Mouse (Mus musculus) bone marrow, adult 2 months (tissue): ENCODE measurements around the gene Rbm20. TPM values are rescaled to one million over a fixed set of nuclear protein-coding genes. Genes with fewer than 3 reads are reported as not detected.

ENCODE experiments used
- H3K27ac ChIP-seq: fragments of 200-500 bp; 2 replicates; pipeline ENCODE4 v1.5.1; 2012; ENCODE audit warnings: low read depth, mild to moderate bottlenecking, control low read depth, inconsistent platforms, low read length; ENCODE audit not compliant: control insufficient read depth, poor library complexity, insufficient read depth
- H3K4me1 ChIP-seq: fragments of 200-500 bp; 2 replicates; pipeline ENCODE4 v1.6.1; 2011; ENCODE audit warnings: low read length; ENCODE audit not compliant: control insufficient read depth, insufficient read depth
- H3K4me3 ChIP-seq: fragments of 200-500 bp; replicated peaks from 2 replicates; pipeline ENCODE3; 2011; ENCODE audit warnings: mild to moderate bottlenecking, low read depth, low read length, control low read depth; ENCODE audit not compliant: control insufficient read depth
- CTCF ChIP-seq: fragments of 200-500 bp; IDR thresholded peaks from 2 replicates; pipeline ENCODE4 v1.5.1; 2011; ENCODE audit warnings: low read length, control low read depth; ENCODE audit not compliant: control insufficient read depth, insufficient read depth
- POLR2A ChIP-seq: fragments of 200-500 bp; IDR thresholded peaks from 2 replicates; pipeline ENCODE4 v1.6.1; 2011; ENCODE audit warnings: low read depth, mild to moderate bottlenecking, control low read depth, low read length, borderline replicate concordance; ENCODE audit not compliant: control insufficient read depth
- WGBS: fragments of 180-500 bp; shearing (Covaris S2); methylation state at CpG from one replicate; pipeline ENCODE4 v1.1.7; 2018; 5-methylcytosine and 5-hydroxymethylcytosine counted together
- polyA plus RNA-seq: library from polyadenylated mRNA; stranded (reverse); fragments of >200 nt; gene quantifications from 2 replicates; pipeline ENCODE4 v1.2.4, GENCODE M21; 2011; ENCODE audit warnings: low replicate concordance; ENCODE audit not compliant: missing spikeins, insufficient read depth, insufficient read length

The Rbm20 gene
- polyA plus RNA-seq, 1 experiment, result not detected

GRCm38 (mm10) chr19:53836569-53837454, 159.7 kb downstream of the Rbm20 start:
- Histone ChIP-seq H3K4me3 (no peak overlapping the region), H3K27ac (no peak overlapping the region), H3K4me1 (no peaks in the 10 kb centered on the region)
- WGBS, result 78% methylated on average over 6 of the region's 6 CpGs
- TF ChIP-seq POLR2A, result no peak
- no peak for TF ChIP-seq CTCF

- TF ChIP-seq POLR2A (no peak), CTCF (no peak)
- whole genome bisulfite sequencing, result 45% methylated on average over 9 of the region's 9 CpGs
These were observed 161.7 kb downstream of the Rbm20 start for GRCm38 (mm10) chr19:53838850-53839249.

GRCm38 (mm10) chr19:53839837-53840236, 162.7 kb downstream of the Rbm20 start:
- WGBS, result 90% methylated on average over 6 of the region's 6 CpGs
- no peaks in the 10 kb centered on the region for H3K4me1 ChIP-seq
- TF ChIP-seq POLR2A (no peak), CTCF (no peak)
- H3K4me3 ChIP-seq, result no peak overlapping the region
- H3K27ac ChIP-seq, result no peak overlapping the region

More at GRCm38 (mm10) chr19:53838850-53839249, 161.7 kb downstream of the Rbm20 start:
- Histone ChIP-seq H3K4me3 (no peak overlapping the region), H3K4me1 (no peaks in the 10 kb centered on the region), H3K27ac (no peak overlapping the region)

GRCm38 (mm10) chr19:53841915-53842314, 164.8 kb downstream of the Rbm20 start:
- 61% methylated on average over 8 of the region's 8 CpGs for WGBS

DNA sequence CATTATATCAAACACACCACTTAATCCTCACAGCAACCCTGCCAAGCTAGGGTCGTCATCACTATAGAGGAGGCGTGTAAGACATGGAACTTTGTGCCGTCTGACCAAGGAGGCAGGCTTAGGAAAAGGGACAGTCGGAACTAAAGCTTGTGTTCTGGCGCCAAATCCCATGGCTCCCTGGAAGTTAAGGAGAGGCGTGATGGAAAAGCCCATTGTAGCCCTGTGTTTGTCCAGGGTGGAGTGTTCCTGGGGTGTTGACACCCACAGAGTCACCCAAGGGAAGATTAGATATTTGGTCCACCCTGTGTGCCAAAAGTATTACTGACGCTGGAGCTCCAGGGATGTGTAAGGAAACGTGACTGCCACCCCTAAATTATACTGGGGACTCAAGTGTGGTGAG, 166.9 kb downstream of the Rbm20 start:
- Histone ChIP-seq H3K4me3 (no peak overlapping the region), H3K4me1 (no peaks in the 10 kb centered on the region), H3K27ac (no peak overlapping the region)
- 89% methylated on average over 8 of the region's 8 CpGs for WGBS
- no peak for TF ChIP-seq CTCF
- no peak for TF ChIP-seq POLR2A

More at GRCm38 (mm10) chr19:53841915-53842314, 164.8 kb downstream of the Rbm20 start:
- Histone ChIP-seq H3K27ac (no peak overlapping the region), H3K4me1 (no peaks in the 10 kb centered on the region), H3K4me3 (no peak overlapping the region)
- TF ChIP-seq CTCF (peak; percentile 65), POLR2A (no peak)

GRCm38 (mm10) chr19:53848272-53848995, 171.3 kb downstream of the Rbm20 start:
- no peak for TF ChIP-seq CTCF
- TF ChIP-seq POLR2A, result no peak

DNA sequence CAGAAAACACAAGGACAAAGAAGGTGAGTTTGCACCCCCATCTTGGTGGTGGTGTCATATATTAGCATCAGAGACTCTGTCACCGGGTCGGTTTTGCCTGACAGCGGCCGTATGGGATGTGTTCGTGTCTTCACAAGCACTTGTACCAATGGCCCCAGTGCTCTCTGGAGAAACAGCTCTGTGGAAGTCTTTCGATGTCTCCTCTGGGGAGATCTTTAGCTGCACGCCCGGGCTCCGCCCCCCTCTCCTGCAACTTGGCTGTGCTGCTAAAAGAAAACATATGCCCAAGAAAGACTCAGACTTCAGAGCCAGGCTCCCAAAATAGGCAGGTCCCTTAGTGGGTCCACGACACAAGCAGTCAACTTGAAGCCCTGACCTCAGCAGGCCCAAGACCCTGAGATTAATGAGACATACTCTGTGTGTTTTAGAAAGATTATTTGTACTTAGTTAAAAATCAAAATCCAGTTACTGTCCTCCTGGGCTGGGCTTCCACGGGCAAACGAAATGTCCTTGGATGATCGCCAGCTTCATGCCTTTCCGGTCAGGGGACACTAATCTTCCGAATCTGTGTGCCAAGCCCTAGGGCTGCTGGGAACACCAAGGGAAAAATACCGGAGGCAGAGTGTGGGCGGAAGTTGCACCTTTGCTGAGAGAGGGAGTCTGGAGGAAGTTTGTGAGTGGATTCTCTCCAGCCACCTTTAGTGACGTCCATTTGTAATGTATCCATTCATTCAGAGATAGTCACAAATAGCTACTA, 173.2 kb downstream of the Rbm20 start:
- Histone ChIP-seq H3K4me1 (no peaks in the 10 kb centered on the region), H3K27ac (no peak overlapping the region), H3K4me3 (no peak overlapping the region)
- 77% methylated on average over 18 of the region's 18 CpGs for WGBS
- TF ChIP-seq CTCF, result no peak
- TF ChIP-seq POLR2A, result no peak

More at GRCm38 (mm10) chr19:53848272-53848995, 171.3 kb downstream of the Rbm20 start:
- no peaks in the 10 kb centered on the region for H3K4me1 ChIP-seq
- 80% methylated on average over 10 of the region's 10 CpGs for WGBS
- no peak overlapping the region for H3K4me3 ChIP-seq
- no peak overlapping the region for H3K27ac ChIP-seq
